Mouse (Mus musculus) thymus, adult 2 months (tissue): Measurements from ENCODE around the gene E4f1. TPM values are rescaled to one million over a fixed set of nuclear protein-coding genes. Genes with fewer than 3 reads are reported as not detected.
"Not testable (repeated sequence)": the region's sequence is repeated elsewhere in the genome, so short reads cannot be mapped to it uniquely, and the experiment has no call there.

Experiments used
- DNase-seq: peaks from one replicate; pipeline ENCODE4 v3.0.0; 2021
- H3K27ac ChIP-seq: fragments of 200-500 bp; 2 replicates; pipeline ENCODE4 v1.5.1; 2012; ENCODE audit warnings: low read length, control low read depth; ENCODE audit not compliant: control insufficient read depth, insufficient read depth
- H3K27me3 ChIP-seq: fragments of 200-500 bp; 2 replicates; pipeline ENCODE4 v1.6.1; 2012; ENCODE audit warnings: mild to moderate bottlenecking, low read length, moderate library complexity, mixed read lengths; ENCODE audit not compliant: control insufficient read depth, insufficient read depth
- H3K36me3 ChIP-seq: fragments of 200-500 bp; 2 replicates; pipeline ENCODE4 v1.6.1; 2012; ENCODE audit warnings: mild to moderate bottlenecking, low read length, moderate library complexity; ENCODE audit not compliant: control insufficient read depth, insufficient read depth
- H3K4me1 ChIP-seq: fragments of 200-500 bp; replicated peaks from 2 replicates; pipeline ENCODE4 v1.6.1; 2012; ENCODE audit warnings: low read length; ENCODE audit not compliant: control insufficient read depth, insufficient read depth
- H3K4me3 ChIP-seq: fragments of 200-500 bp; 2 replicates; pipeline ENCODE4 v1.5.1; 2012; ENCODE audit warnings: mild to moderate bottlenecking, low read length, control low read depth, moderate library complexity; ENCODE audit not compliant: control insufficient read depth, insufficient read depth
- CTCF ChIP-seq: fragments of 200-500 bp; IDR thresholded peaks from 2 replicates; pipeline ENCODE4 v1.5.1; 2012; ENCODE audit warnings: mild to moderate bottlenecking, control low read depth, low read length, moderate library complexity, borderline replicate concordance; ENCODE audit not compliant: control insufficient read depth, poor library complexity, insufficient read depth; ENCODE audit errors: extremely low read depth
- POLR2A ChIP-seq: fragments of 200-500 bp; IDR thresholded peaks from 2 replicates; pipeline ENCODE4 v1.6.1; 2012; ENCODE audit warnings: mild to moderate bottlenecking, low read length, control low read depth, moderate library complexity; ENCODE audit not compliant: control insufficient read depth, poor library complexity, insufficient read depth; ENCODE audit errors: extremely low read depth
- WGBS: fragments of 180-500 bp; shearing (Covaris S2); methylation state at CpG from one replicate; pipeline ENCODE4 v1.1.7; 2018; 5-methylcytosine and 5-hydroxymethylcytosine counted together
- polyA plus RNA-seq: library from polyadenylated mRNA; depleted of rRNA; stranded (reverse); fragments of >200 nt; gene quantifications from 2 replicates; pipeline ENCODE4 v1.2.3, GENCODE M21; 2012

E4f1 gene
- polyA plus RNA-seq, 1 experiment, result 188 TPM

- H3K27ac ChIP-seq, result no peak overlapping the region
- no peak for TF ChIP-seq CTCF
- no peak for TF ChIP-seq POLR2A
- no peaks in the 10 kb centered on the region for H3K36me3 ChIP-seq
- DNase-seq, result no peak
- 94% methylated on average over 5 of the region's 5 CpGs for WGBS
- H3K27me3 ChIP-seq, result no peaks in the 10 kb centered on the region
- H3K4me1 ChIP-seq, result peaks cover 18% of the 10 kb centered on the region
- H3K4me3 ChIP-seq, result no peak overlapping the region
These were observed 1.4 kb downstream of the E4f1 start for GRCm38 (mm10) chr17:24468636-24469246.

DNA sequence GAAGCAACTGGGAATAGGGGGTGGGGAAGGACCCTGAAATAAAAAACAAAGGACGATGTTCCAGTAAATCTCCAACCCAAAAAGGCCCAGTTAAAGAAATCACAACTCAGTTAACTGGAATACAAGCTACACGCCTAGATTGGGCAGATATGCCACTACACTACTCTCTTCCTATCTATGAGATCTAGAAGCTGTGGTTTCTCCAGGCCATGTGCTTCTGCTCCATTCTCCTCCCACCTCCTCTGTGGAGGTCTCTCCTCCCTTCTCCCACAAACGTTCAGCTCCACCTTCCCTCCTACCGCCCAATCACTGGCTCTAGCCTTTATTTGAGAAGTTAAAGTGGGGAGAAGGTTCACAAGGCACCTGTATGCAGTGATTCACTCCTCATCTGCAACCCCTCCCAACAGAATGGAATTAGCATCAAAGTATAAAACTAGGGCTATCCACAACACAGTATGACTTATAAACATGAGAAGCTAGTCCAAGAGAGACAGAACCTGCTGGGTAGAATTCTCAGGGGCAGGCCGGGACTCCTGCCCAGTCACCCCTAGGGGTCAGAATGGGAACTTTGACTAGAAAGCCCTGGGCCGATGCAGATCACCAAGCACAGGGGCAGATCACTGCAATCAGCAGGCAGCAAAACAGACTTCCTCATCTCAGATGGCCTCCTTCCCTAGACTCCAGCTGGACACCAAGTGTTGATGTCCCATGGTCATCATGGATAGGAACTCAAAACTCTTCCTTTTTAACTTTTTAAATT, 6.6 kb downstream of the E4f1 start:
- Histone ChIP-seq H3K36me3 (no peaks in the 10 kb centered on the region), H3K4me1 (no peaks in the 10 kb centered on the region; the same call in 1 of the 2 replicates), H3K27ac (no peak overlapping the region), H3K27me3 (no peaks in the 10 kb centered on the region), H3K4me3 (no peak overlapping the region)
- no peak; the same call in 1 of the 2 replicates for TF ChIP-seq CTCF
- no peak for TF ChIP-seq POLR2A
- 10% methylated on average over 6 of the region's 6 CpGs for whole genome bisulfite sequencing
- no peak for DNase-seq

DNA sequence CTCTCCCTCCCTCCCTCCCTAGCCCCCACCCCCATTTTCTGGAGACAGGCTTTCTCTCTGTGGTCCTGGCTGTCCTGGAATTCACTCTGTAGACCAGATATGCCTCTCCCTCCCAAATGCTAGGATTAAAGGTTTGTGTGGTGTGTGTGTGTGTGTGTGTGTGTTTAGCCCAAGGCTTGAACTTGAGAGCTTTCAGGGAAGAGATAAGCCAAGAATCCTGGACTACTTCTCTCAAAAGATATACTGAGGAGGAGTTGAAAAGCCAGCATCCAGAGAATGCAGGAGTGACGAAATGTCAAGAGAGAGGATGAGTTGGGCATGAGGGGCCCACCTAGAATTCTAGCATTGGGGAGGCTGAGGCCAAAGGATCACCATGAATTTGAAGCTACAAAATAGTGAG, 7.2 kb downstream of the E4f1 start:
- DNase-seq, result no peak
- no peak for TF ChIP-seq CTCF
- TF ChIP-seq POLR2A, result no peak
- Histone ChIP-seq H3K27ac (no peak overlapping the region), H3K27me3 (no peaks in the 10 kb centered on the region), H3K4me1 (no peaks in the 10 kb centered on the region; the same call in 1 of the 2 replicates), H3K4me3 (no peak overlapping the region), H3K36me3 (no peaks in the 10 kb centered on the region)
- 76% methylated on average over 1 of the region's 1 CpGs for WGBS

GRCm38 (mm10) chr17:24461580-24461979, 8.5 kb downstream of the E4f1 start:
- DNase-seq, result peak; percentile 46
- Histone ChIP-seq H3K27ac (no peak overlapping the region), H3K27me3 (no peaks in the 10 kb centered on the region), H3K4me1 (no peaks in the 10 kb centered on the region; the same call in 1 of the 2 replicates), H3K4me3 (no peak overlapping the region), H3K36me3 (no peaks in the 10 kb centered on the region)
- TF ChIP-seq POLR2A, result no peak
- TF ChIP-seq CTCF, result no peak
- 70% methylated on average over 2 of the region's 2 CpGs for WGBS

DNA sequence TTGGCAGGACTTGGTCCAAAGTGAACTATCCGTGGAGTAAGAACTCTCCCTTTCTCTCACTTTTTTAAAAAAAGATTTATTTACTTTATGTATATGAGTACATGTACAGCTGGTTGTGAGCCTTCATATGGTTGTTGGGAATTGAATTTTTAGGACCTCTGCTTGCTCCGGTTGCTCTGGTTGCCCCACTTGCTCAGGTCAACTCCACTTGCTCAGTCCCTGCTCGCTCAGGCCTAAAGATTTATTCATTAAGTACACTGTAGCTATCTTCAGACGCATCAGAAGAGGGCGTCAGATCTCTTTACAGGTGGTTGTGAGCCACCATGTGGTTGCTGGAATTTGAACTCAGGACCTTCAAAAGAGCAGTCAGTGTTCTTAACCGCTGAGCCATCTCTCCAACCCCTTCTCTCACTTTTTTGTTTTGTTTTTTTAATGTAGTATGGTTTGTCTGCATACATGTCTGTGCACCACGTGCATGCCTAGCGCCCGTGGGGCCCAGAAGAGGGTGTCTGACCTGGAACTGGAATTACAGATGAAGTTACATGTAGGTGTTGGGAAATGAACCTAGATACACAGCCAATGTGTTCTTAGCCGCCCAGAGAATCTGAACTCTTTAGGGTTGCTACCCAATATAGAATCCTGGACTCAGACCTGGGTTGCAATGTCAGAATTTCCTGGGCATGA, 14.4 kb downstream of the E4f1 start:
- not testable (repeated sequence) for DNase-seq, H3K4me3 ChIP-seq, H3K27me3 ChIP-seq, H3K27ac ChIP-seq, H3K4me1 ChIP-seq, H3K36me3 ChIP-seq
- WGBS, result 50% methylated on average over 10 of the region's 10 CpGs

DNA sequence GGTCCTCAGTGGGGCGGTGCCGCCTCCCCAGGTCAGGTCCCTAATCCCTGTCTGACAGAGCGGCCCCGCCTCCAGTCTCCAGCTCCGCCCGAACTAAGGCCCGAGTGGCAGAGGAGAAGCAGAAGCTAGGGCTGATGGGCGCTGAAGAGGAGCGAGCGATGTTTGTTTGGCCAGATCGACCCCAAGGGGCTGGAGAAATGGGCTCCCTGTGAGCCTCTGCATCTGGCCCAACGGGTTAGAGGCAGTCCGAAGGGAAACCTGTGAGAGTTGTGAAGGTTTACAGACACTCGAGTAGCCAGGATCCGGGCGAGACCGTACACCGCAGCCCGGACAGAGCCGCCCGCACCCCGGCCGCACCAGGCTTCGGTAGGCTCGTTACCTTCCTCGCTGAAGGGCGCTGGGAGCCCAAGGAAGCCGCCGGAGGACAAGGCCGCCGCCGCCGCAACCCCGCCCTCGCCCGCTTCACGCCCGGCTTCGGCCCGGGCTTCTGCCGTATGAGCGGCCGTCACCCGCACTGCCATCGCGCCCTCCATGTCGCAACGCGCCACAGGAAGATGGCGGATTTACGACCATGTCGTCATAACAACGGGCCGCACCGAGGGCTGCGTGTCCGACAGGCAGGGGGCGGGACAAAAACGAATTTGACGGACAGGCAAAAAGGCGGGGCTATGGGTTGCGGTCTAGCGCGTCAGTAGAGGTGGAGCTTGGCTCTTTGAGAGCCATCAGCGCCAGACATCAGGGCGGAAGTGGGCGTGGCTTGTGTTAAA, 15.2 kb downstream of the E4f1 start:
- peak; percentile 100 for DNase-seq
- Histone ChIP-seq H3K4me3 (peak overlapping the region; percentile 73), H3K4me1 (peaks cover 2% of the 10 kb centered on the region; the same call in 1 of the 2 replicates), H3K27ac (peak overlapping the region; percentile 61), H3K27me3 (no peaks in the 10 kb centered on the region), H3K36me3 (peaks cover 5% of the 10 kb centered on the region)
- under 1% methylated on average over 67 of the region's 67 CpGs for WGBS
- TF ChIP-seq CTCF (peak; percentile 56; the same call in 1 of the 2 replicates), POLR2A (peak; percentile 87)
